Comparison of ENCODE assay signal across 9 mouse cellular contexts in genomic region chr11:120348684-120349370, GRCm38 (mm10). TPM values are rescaled to one million over a fixed set of nuclear protein-coding genes. Genes with fewer than 3 reads are reported as not detected.
DNase-seq lines count a peak whose midpoint lies in the region; ATAC-seq and TF ChIP-seq lines count a peak whose summit lies in the region.
"Had no signal": no experiment of that assay in that cellular context is flagged by ENCODE, and none has a peak within 500 bp of the region (broad histone marks: within the 10 kb centered on the region; RNA-seq: fewer than 3 reads in every experiment).

No protein-coding gene starts in this region.

- peak overlapping the region; percentile 100 for H3K9ac ChIP-seq in forebrain, postnatal 0 days
- peak overlapping the region; percentile 97 for H3K9ac ChIP-seq in intestine, embryonic 15.5 days
- peak overlapping the region; percentile 100 for H3K9ac ChIP-seq in liver, embryonic 15.5 days

- no peaks in the 10 kb centered on the region for H3K9me3 ChIP-seq in forebrain, postnatal 0 days (ENCODE audit: low read length)
- no peaks in the 10 kb centered on the region for H3K9me3 ChIP-seq in intestine, embryonic 15.5 days
- no peaks in the 10 kb centered on the region for H3K9me3 ChIP-seq in liver, embryonic 15.5 days (replicated peaks)

- H3K36me3 ChIP-seq in kidney, adult 2 months (ENCODE audit: control insufficient read depth, insufficient read depth, low read length) = peaks cover 2% of the 10 kb centered on the region; the same call in 1 of the 2 replicates
- H3K36me3 ChIP-seq in forebrain, postnatal 0 days (ENCODE audit: insufficient read depth) = peaks cover 15% of the 10 kb centered on the region
- H3K36me3 ChIP-seq in intestine, embryonic 15.5 days = 0 out of 2 replicates have a peak, but pooled peaks cover 5% of the 10 kb centered on the region
- peaks cover 17% of the 10 kb centered on the region for H3K36me3 ChIP-seq in liver, embryonic 15.5 days (replicated peaks)

- peak; percentile 75 for DNase-seq in kidney, adult 2 months
- no peak for DNase-seq in kidney, adult 18-20 months
- DNase-seq in cerebellum, adult 11-12 months = peak; percentile 80
- DNase-seq in forebrain, postnatal 0 days = peak; percentile 69
- peak; percentile 90 for DNase-seq in neural tube, embryonic 10.5 days (ENCODE audit: extremely low spot score, low spot score)
- peak; percentile 45 to 77 for DNase-seq in urinary bladder, adult 18-20 months (ENCODE audit: low spot score in 2 of 2)

- no peaks in the 10 kb centered on the region for H3K27me3 ChIP-seq in kidney, adult 2 months (replicated peaks; ENCODE audit: control insufficient read depth, insufficient read depth, low read length)
- no peaks in the 10 kb centered on the region for H3K27me3 ChIP-seq in forebrain, postnatal 0 days (ENCODE audit: insufficient read depth, low read length)
- no peaks in the 10 kb centered on the region for H3K27me3 ChIP-seq in intestine, embryonic 15.5 days (replicated peaks)
- peaks cover 42% of the 10 kb centered on the region for H3K27me3 ChIP-seq in liver, embryonic 15.5 days
- H3K27me3 ChIP-seq: Patski had no signal

- H3K4me3 ChIP-seq in kidney, adult 2 months (ENCODE audit: insufficient read depth, low read depth, low read length) = peak overlapping the region; percentile 81
- peak overlapping the region; percentile 100 for H3K4me3 ChIP-seq in forebrain, postnatal 0 days (ENCODE audit: low read depth, low read length)
- peak overlapping the region; percentile 99 for H3K4me3 ChIP-seq in intestine, embryonic 15.5 days (replicated peaks)
- peak overlapping the region; percentile 96 for H3K4me3 ChIP-seq in liver, embryonic 15.5 days (replicated peaks)

- no peak for TF ChIP-seq CTCF in kidney, adult 2 months (conservative IDR thresholded peaks at IDR 0.05; ENCODE audit: insufficient read depth, insufficient read length, low read depth, low read length)
- no peak for TF ChIP-seq CTCF in forebrain, postnatal 0 days (IDR thresholded peaks at IDR 0.05; ENCODE audit: low read depth)

- H3K4me2 ChIP-seq in forebrain, postnatal 0 days (ENCODE audit: low read depth) = peak overlapping the region; percentile 98
- peak overlapping the region; percentile 77 for H3K4me2 ChIP-seq in intestine, embryonic 15.5 days (replicated peaks)
- peak overlapping the region; percentile 100 for H3K4me2 ChIP-seq in liver, embryonic 15.5 days

- 32% methylated on average over 53 of the region's 53 CpGs for WGBS in kidney, adult 2 months
- 3% methylated on average over 40 of the region's 53 CpGs for WGBS in forebrain, postnatal 0 days
- under 1% methylated on average over 52 of the region's 53 CpGs for whole genome bisulfite sequencing in intestine, embryonic 15.5 days
- 1% methylated on average over 53 of the region's 53 CpGs for WGBS in liver, embryonic 15.5 days (ENCODE audit: insufficient replicate concordance)

- H3K27ac ChIP-seq in kidney, adult 2 months (ENCODE audit: insufficient read depth, low read depth, low read length) = peak overlapping the region; percentile 99
- peak overlapping the region; percentile 100 for H3K27ac ChIP-seq in forebrain, postnatal 0 days (ENCODE audit: low read depth, low read length)
- H3K27ac ChIP-seq in intestine, embryonic 15.5 days = peak overlapping the region; percentile 100
- peak overlapping the region; percentile 94 for H3K27ac ChIP-seq in liver, embryonic 15.5 days (replicated peaks)

- H3K4me1 ChIP-seq in kidney, adult 2 months (ENCODE audit: control insufficient read depth, insufficient read depth, low read length) = peaks cover 25% of the 10 kb centered on the region
- peaks cover 5% of the 10 kb centered on the region for H3K4me1 ChIP-seq in forebrain, postnatal 0 days (ENCODE audit: insufficient read depth)
- peaks cover 37% of the 10 kb centered on the region for H3K4me1 ChIP-seq in intestine, embryonic 15.5 days (replicated peaks)
- peaks cover 71% of the 10 kb centered on the region for H3K4me1 ChIP-seq in liver, embryonic 15.5 days (replicated peaks)

- peak; percentile 23 for ATAC-seq in forebrain, postnatal 0 days
- ATAC-seq in intestine, embryonic 15.5 days = peak; percentile 15; the same call in 1 of the 2 replicates
- no peak; the same call in 1 of the 2 replicates for ATAC-seq in liver, embryonic 15.5 days (ENCODE audit: insufficient read depth)

- no peak for TF ChIP-seq POLR2A in kidney, adult 2 months (IDR thresholded peaks at IDR 0.05; ENCODE audit: low read depth, low read length)

RNA-seq across cellular contexts. Expression of gene Actg1, which starts 0.5 kb away (rescaled TPM):
- polyA plus RNA-seq in kidney, adult 2 months (2012; rRNA removed) = 828 and 981 TPM in 2 replicates
- 2,455 and 2,516 TPM in 2 replicates for total RNA-seq in forebrain, postnatal 0 days (2014; rRNA removed)
- polyA plus RNA-seq in forebrain, postnatal 0 days (2015; fragmentation: Nextera tagmentation; extraction: Ambion mirVana) = 4,096 and 4,381 TPM in 2 replicates
- 2,607 and 2,658 TPM in 2 replicates for polyA plus RNA-seq in intestine, embryonic 15.5 days (2015; fragmentation: Nextera tagmentation; extraction: Ambion mirVana)
- polyA plus RNA-seq in liver, embryonic 15.5 days (2015; fragmentation: Nextera tagmentation; extraction: Ambion mirVana) = 559 and 587 TPM in 2 replicates

RNA-seq across cellular contexts. Expression of gene Fscn2, which starts 12.5 kb away (rescaled TPM):
- 0.16 and 0.19 TPM in 2 replicates for polyA plus RNA-seq in kidney, adult 2 months (2012; rRNA removed)
- total RNA-seq in forebrain, postnatal 0 days (2014; rRNA removed) = 0.29 TPM in 1 of 2 replicates, not detected in the other
- 1.9 and 2.0 TPM in 2 replicates for polyA plus RNA-seq in forebrain, postnatal 0 days (2015; fragmentation: Nextera tagmentation; extraction: Ambion mirVana)
- polyA plus RNA-seq in intestine, embryonic 15.5 days (2015; fragmentation: Nextera tagmentation; extraction: Ambion mirVana) = 0.18 TPM in 1 of 2 replicates, not detected in the other
- not detected in 2 replicates for polyA plus RNA-seq in liver, embryonic 15.5 days (2015; fragmentation: Nextera tagmentation; extraction: Ambion mirVana)

RNA-seq across cellular contexts. Expression of gene Faap100, which starts 29.7 kb away (rescaled TPM):
- 30.3 and 45.1 TPM in 2 replicates for polyA plus RNA-seq in kidney, adult 2 months (2012; rRNA removed)
- 107 and 132 TPM in 2 replicates for total RNA-seq in forebrain, postnatal 0 days (2014; rRNA removed)
- 73.4 and 97.8 TPM in 2 replicates for polyA plus RNA-seq in forebrain, postnatal 0 days (2015; fragmentation: Nextera tagmentation; extraction: Ambion mirVana)
- 24.2 and 29.4 TPM in 2 replicates for polyA plus RNA-seq in intestine, embryonic 15.5 days (2015; fragmentation: Nextera tagmentation; extraction: Ambion mirVana)
- polyA plus RNA-seq in liver, embryonic 15.5 days (2015; fragmentation: Nextera tagmentation; extraction: Ambion mirVana) = 6.2 and 7.2 TPM in 2 replicates
